Mouse (Mus musculus): Measurements from ENCODE around the gene Itgax.
A peak's percentile ranks its signal among the peaks of the same experiment; 100 is the strongest.

Gene Itgax

GRCm38 (mm10) chr7:128164001-128164400, 34.7 kb downstream of the Itgax start:
- no peak for DNase-seq

GRCm38 (mm10) chr7:128166391-128166790, 37.0 kb downstream of the Itgax start:
- no peak for DNase-seq

- no peak for DNase-seq
These were observed 40.6 kb downstream of the Itgax start for GRCm38 (mm10) chr7:128169996-128170395.

GRCm38 (mm10) chr7:128178385-128178784, 49.0 kb downstream of the Itgax start:
- no peak for DNase-seq

GRCm38 (mm10) chr7:128180126-128180525, 50.8 kb downstream of the Itgax start:
- DNase-seq: peak; percentile 12

GRCm38 (mm10) chr7:128180546-128180945, 51.2 kb downstream of the Itgax start:
- DNase-seq: no peak

- DNase-seq: no peak
These were observed 52.3 kb downstream of the Itgax start for GRCm38 (mm10) chr7:128181691-128182090.

All from lung, postnatal 14 days (tissue).